Mouse (Mus musculus) G1E (cell line): ENCODE data around the gene Zfp593.

ENCODE experiments used
- CTCF ChIP-seq: IDR thresholded peaks from 2 replicates; pipeline ENCODE4 v1.5.1; 2012; ENCODE audit warnings: low read depth, low read length, inconsistent platforms, mixed read lengths
- GATA1 ChIP-seq: IDR thresholded peaks from 2 replicates; pipeline ENCODE4 v1.6.1; 2012; ENCODE audit warnings: borderline replicate concordance, low read length, inconsistent platforms, mixed read lengths
- GATA2 ChIP-seq: IDR thresholded peaks from 2 replicates; pipeline ENCODE4 v1.6.1; 2012; ENCODE audit warnings: low read depth, low read length, inconsistent platforms, borderline replicate concordance
- POLR2AphosphoS5 ChIP-seq: IDR thresholded peaks from 2 replicates; pipeline ENCODE4 v1.6.1; 2012; ENCODE audit warnings: low read depth, low read length, inconsistent platforms; ENCODE audit not compliant: insufficient replicate concordance
- TAL1 ChIP-seq: conservative IDR thresholded peaks from 2 replicates; pipeline ENCODE4 v1.6.1; 2012; ENCODE audit warnings: low read depth, low read length, inconsistent platforms, mixed read lengths

DNA sequence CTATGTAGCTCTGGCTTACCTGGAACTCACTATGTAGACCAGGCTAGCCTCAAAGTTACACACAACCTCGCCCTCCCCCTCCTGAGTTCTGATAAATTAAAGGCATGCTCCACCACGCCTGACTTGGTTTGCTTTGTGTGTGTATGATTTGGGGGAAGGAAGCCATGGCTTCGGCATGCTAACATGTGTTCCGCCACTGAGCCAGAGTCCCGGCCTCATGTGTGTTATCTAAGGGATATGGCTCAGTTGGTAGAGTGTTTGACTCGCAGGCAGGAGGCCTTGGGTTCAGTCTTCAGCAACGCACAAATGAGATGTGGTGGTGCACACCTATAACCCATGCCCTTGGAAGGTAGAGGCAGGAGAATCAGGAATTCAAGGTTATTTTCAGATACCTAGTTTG lies 26.6 kb upstream of the Zfp593 start:
- TF ChIP-seq GATA1 (no peak), CTCF (no peak), TAL1 (no peak), POLR2AphosphoS5 (no peak), GATA2 (no peak)
